Mouse (Mus musculus): Measurements from ENCODE around the gene Rhot1.
A peak's percentile ranks its signal among the peaks of the same experiment; 100 is the strongest.

GRCm38 (mm10) chr11:80200326-80200725 lies 8.5 kb upstream of the Rhot1 start:
- TF ChIP-seq EP300 (IDR thresholded peaks at IDR 0.05; ENCODE audit: insufficient read depth, low read depth, low read length) (no peak), CTCF (IDR thresholded peaks at IDR 0.05) (peak; percentile 73), POLR2A (IDR thresholded peaks at IDR 0.05; ENCODE audit: insufficient read depth, low read depth, low read length) (no peak)

Measured in heart, adult 2 months (tissue).